Mouse (Mus musculus) kidney, postnatal 14 days (tissue): ENCODE measurements at regions not wholly inside any gene's neighbourhood (a gene's known extent, or its start where the extent isn't known, plus 50 kb on each side); places are given as distances from the start of the nearest gene placed in this dataset.
A peak's percentile ranks its signal among the peaks of the same experiment; 100 is the strongest.
"Not testable (repeated sequence)": the region's sequence is repeated elsewhere in the genome, so short reads cannot be mapped to it uniquely, and the experiment has no call there.

ENCODE experiments used
- DNase-seq: peaks from one replicate; pipeline ENCODE4 v3.0.0; 2022; ENCODE audit warnings: mixed read lengths

DNA sequence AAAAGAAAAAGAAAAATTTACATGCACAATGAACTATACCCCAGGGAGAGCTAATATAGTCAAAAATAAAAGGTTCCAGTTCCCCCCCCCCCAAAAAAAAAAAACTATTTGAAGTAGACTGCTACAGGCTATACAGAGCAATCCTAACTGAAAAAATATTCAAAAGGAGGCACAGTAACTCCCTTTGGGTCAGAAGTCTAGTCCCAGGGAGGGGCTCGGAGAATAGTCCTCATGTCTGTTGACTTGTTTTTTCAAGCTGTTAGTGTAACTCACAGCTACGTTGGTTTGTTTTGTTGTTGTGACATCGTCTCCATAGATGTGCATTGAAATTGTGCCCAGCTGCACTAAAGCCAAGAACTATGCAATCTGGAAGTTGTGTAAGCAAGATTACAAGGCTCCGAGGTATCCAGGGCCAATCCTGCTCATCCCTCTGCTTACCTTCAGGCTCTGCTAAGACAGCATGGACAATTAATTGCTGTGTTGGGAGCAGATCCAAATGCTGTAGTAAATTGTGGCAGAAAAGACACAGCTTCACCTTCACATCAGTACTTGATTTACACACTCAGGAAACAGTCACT lies 137.2 kb upstream of the Pnpt1 start:
- peak; percentile 4 for DNase-seq

DNA sequence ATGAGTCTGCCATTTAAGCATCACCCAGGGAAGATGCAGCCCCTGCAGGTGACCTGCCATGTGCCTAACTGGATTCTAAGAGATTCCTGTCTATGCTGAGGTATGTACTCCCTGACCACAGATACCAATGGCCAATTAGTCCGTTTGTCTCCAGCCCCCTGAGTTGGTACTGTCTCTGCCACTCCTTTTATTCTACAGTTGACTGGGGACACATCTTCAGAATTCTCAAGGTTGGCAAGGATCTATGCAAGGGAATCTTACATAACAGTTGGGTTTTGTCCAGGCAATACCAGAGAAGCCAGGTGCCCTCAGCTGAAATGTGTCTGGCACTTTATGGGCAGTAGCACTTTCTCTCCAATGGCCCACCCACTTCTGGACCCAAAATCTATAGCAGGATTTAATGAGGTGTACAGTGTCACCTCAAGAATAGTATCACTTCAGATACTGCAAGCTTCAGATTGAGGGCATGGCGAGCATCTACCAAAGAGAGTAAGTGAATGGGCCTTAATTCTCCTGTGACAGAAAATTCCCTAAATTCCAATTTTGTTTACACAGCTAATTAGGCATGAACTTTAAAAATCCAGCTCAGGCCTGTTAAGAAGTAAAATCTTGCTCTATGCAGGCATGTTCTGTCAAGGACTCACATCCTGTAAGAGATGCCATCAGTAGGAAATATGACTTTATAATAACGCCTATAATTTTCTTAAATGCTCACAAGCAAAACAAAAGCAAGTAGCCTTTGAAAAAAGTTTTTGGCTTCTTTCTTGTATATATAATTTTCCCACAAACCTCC lies 132.0 kb upstream of the Pnpt1 start:
- peak; percentile 6 for DNase-seq

DNA sequence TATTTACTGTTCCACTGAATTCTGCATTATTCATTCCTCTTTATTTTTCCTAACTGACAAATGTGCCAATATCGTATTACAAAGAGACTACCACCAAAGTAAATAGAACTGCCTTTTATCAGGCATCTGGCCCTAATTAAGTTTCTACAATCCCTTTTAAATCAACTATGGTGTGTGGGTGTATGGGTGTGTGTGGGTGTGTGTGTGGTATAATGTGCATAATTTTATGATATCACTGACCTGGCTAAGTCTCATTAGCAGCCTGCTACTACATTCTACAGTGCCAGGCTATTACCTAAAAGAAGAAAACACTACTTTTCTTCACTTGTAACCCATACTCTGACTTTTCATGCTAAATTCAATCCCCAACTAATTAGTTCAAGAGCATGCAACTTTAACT lies 131.3 kb upstream of the Pnpt1 start:
- DNase-seq: no peak

DNA sequence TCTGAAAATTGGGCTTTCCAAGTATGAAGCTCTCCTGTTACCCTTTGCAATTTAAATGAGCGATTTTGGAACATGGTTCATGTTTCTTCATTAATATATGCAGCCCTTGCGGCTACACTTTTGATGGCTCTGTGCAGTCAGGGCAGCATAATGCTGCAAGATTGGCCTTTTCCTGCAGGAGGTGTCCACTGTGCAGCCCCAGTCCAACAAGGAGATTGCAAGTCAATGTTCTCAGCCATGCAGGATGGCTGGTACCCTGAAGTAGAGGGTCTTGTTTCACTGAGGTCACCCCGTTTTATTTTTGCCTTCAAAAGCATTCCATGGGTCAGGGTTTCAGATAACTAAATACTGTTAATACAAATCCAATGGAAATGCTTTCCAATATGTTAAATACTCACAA lies 130.9 kb upstream of the Pnpt1 start:
- peak; percentile 10 for DNase-seq

DNA sequence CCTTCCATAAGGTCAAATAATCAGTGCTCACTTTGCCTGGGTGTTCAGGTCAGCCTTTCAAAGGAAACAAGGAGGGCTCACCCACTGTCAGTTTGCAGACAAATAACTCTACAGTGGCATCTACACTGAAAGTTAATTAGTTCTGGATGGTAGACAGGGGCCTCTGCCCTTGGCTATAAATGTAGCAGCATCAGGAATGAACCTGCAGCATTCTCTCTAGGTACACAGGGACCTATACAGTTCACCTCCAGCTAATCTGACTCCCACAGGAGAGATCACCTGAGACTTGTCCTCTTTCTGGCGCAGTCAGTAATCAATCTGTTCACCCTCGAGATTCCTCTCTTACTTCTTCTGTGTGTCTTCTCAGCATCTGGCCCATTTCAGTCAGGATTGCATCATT lies 130.3 kb upstream of the Pnpt1 start:
- no peak for DNase-seq

DNA sequence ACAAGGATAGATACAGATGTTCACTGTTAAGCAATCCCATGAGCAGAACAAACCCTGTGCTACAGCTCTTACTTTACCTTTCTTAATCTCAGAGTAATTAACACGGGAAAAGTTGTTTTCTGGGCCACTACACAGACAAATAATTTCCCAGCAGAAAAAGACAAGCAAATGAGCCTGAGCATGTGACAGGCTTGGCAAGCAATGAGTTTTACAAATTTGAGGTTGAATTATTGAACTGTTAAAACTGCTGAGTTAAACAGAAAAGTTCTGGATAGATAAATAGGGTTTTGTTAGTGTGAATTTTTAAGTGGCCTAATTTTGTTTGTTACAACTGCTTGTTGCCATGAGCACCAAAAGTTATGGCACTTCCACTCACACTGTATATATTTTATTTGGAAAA lies 113.1 kb upstream of the Pnpt1 start:
- DNase-seq: peak; percentile 17

DNA sequence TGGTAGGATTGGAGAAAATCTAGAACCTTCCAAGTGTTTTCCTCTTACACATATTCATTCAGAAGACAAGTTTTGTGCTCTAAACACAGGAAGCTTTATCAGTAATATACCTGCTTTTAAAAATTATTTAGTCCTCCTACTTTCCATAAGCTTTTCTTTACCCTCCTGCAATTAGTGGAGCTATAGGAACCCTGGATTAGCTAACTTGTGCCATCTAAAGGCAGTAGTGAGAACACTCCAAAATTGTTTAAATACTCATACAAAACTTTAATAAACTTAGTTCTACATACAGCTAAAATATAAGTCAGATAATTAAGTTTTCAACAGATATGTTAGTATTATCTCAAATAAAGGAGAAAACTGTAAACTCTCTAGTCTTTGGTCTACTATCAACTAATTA lies 89.7 kb upstream of the Pnpt1 start:
- DNase-seq: no peak

DNA sequence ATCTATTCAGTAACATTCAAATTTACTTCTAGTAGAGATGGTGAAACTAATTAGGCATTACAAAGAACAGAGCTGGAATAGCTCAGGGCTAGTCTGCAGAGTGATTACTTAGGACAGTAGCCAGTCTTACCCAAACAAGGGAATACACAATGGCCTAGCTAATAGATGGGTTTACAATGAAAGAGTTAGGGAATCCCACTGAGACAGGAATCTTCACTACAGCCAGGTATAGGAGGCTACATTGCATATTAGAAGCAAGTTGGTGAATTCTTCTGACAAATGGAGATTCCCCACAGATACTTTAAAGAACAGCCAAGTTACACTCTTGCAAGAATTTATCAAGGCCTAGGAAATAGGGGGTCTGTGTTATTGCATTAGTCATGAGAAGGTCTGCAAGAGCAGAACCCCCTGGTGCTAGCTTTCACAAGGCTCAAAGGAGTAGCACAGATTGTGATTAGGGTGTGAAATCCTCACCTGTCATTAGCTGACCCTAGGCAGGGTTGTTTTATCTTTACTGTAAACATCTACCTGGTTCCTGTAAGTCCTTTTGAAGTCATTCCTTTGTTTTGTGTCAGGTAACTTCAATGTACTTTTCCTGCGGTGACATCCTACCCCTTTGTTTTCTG lies 82.4 kb upstream of the Pnpt1 start:
- DNase-seq: not testable (repeated sequence)

DNA sequence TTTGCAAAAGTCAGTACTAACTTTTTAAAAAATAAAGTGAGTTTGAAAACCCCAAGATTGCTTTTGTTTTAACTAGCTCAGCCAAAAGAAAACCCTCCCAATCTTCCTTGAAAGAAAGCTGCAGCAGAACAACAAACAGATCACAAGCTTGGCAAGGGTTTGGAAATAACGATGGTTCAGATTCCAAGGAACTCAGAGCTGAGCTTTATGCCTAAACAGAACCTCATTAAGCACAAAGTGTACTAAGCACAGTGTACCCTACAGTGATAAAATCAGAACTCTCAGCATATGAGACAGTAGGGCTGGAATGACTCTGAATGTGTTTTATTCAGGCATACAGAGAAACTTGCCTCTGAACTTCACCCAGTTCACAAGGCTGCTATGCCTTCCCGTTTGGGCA lies 77.9 kb upstream of the Pnpt1 start:
- DNase-seq: no peak

DNA sequence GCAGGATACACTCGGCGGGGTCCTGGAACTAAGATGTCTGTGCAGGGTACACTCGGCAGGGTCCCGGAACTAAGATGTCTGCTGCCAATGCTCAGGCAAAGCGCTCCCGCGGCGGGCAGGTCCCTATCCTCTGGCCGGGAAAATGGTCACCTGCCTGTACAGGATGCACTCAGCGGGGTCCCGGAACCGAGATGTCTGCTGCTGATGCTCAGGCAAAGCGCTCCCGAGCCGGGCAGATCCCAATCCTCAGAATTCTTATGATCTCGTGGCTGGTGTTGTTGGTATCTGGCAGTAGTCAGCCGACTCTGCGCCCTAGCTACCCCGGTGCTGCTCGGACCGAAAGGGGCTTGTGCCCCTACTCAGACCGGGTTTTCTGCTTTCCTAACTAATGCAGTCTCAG lies 61.0 kb upstream of the Pnpt1 start:
- not testable (repeated sequence) for DNase-seq

DNA sequence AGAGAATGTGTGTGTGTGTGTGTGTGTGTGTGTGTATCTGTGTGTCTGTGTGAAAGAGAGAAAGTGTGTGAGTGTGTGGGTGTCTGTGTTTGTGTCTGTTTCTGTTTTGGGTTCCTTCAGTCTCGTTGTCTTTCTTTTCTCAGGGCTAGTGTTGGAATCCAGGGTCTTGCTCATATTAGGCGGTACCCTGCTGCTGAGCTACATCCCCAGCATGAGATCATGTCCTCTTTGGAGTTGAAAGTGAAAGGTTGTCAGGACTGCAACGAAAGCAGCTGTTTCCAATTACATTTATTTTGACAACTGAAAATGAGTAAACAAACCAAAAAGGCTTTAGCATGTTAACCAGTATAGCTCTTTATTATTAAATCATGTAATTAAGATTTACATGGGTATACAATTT lies 58.3 kb upstream of the Pnpt1 start:
- no peak for DNase-seq
